In genomic region chr15:43772718-43773117, GRCm38 (mm10) we compare ENCODE assay signal across 8 mouse cellular contexts.
DNase-seq lines count a peak whose midpoint lies in the region; ATAC-seq lines count a peak whose summit lies in the region.

No protein-coding gene starts in this region.

- DNase-seq in embryonic facial prominence, embryonic 11.5 days (ENCODE audit: low spot score): peak; percentile 62
- DNase-seq in embryonic facial prominence, embryonic 10.5 days (ENCODE audit: low spot score): no peak
- DNase-seq in lung, postnatal 36 days: peak; percentile 7
- DNase-seq in lung, postnatal 14 days: no peak
- peak; percentile 76 for DNase-seq in forebrain, embryonic 14.5 days (ENCODE audit: low spot score)
- DNase-seq in midbrain, embryonic 14.5 days: peak; percentile 73
- no peak for DNase-seq in spleen, postnatal 14 days (ENCODE audit: low spot score in 2 of 2)
- DNase-seq in testis, postnatal 14 days (ENCODE audit: low spot score): no peak

- no peaks in the 10 kb centered on the region for H3K36me3 ChIP-seq in embryonic facial prominence, embryonic 11.5 days (replicated peaks; ENCODE audit: control insufficient read depth, insufficient read depth, low read depth, low read length)
- H3K36me3 ChIP-seq in embryonic facial prominence, embryonic 10.5 days (replicated peaks): no peaks in the 10 kb centered on the region
- H3K36me3 ChIP-seq in forebrain, embryonic 14.5 days (ENCODE audit: control insufficient read depth, insufficient read depth, low read length): no peaks in the 10 kb centered on the region
- H3K36me3 ChIP-seq in midbrain, embryonic 14.5 days (ENCODE audit: control insufficient read depth, insufficient read depth, low read length): no peaks in the 10 kb centered on the region

- H3K4me2 ChIP-seq in embryonic facial prominence, embryonic 11.5 days (ENCODE audit: low read depth, low read length): no peak overlapping the region
- H3K4me2 ChIP-seq in forebrain, embryonic 14.5 days (ENCODE audit: low read length): no peak overlapping the region
- H3K4me2 ChIP-seq in midbrain, embryonic 14.5 days (ENCODE audit: low read length): no peak overlapping the region

- no peak overlapping the region for H3K9ac ChIP-seq in embryonic facial prominence, embryonic 11.5 days (replicated peaks; ENCODE audit: low read length)
- no peak overlapping the region for H3K9ac ChIP-seq in forebrain, embryonic 14.5 days (ENCODE audit: low read length)
- H3K9ac ChIP-seq in midbrain, embryonic 14.5 days (replicated peaks; ENCODE audit: low read length): no peak overlapping the region

- WGBS in embryonic facial prominence, embryonic 11.5 days: 28% methylated on average over 3 of the region's 3 CpGs
- 39% methylated on average over 3 of the region's 3 CpGs for WGBS in embryonic facial prominence, embryonic 10.5 days
- 31% methylated on average over 3 of the region's 3 CpGs for WGBS in forebrain, embryonic 14.5 days
- WGBS in midbrain, embryonic 14.5 days: 37% methylated on average over 3 of the region's 3 CpGs

- H3K4me3 ChIP-seq in embryonic facial prominence, embryonic 11.5 days (ENCODE audit: low read depth, low read length): no peak overlapping the region
- H3K4me3 ChIP-seq in embryonic facial prominence, embryonic 10.5 days: no peak overlapping the region
- no peak overlapping the region for H3K4me3 ChIP-seq in forebrain, embryonic 14.5 days (ENCODE audit: low read depth, low read length)
- H3K4me3 ChIP-seq in midbrain, embryonic 14.5 days (replicated peaks; ENCODE audit: low read depth, low read length): no peak overlapping the region

- ATAC-seq in embryonic facial prominence, embryonic 11.5 days (replicated peaks; ENCODE audit: insufficient number of reproducible peaks, low FRiP score, low TSS enrichment, low read depth): no peak
- peak; percentile 75 for ATAC-seq in forebrain, embryonic 14.5 days
- ATAC-seq in midbrain, embryonic 14.5 days (ENCODE audit: low FRiP score, low TSS enrichment): peak; percentile 39; the same call in 1 of the 2 replicates

- no peaks in the 10 kb centered on the region for H3K27me3 ChIP-seq in embryonic facial prominence, embryonic 11.5 days (ENCODE audit: control insufficient read depth, insufficient read depth, low read length)
- no peaks in the 10 kb centered on the region for H3K27me3 ChIP-seq in embryonic facial prominence, embryonic 10.5 days (replicated peaks; ENCODE audit: low read depth, poor library complexity, severe bottlenecking)
- H3K27me3 ChIP-seq in forebrain, embryonic 14.5 days (replicated peaks; ENCODE audit: control insufficient read depth, insufficient read depth, low read length): no peaks in the 10 kb centered on the region
- no peaks in the 10 kb centered on the region for H3K27me3 ChIP-seq in midbrain, embryonic 14.5 days (ENCODE audit: control insufficient read depth, insufficient read depth, low read length)

- no peaks in the 10 kb centered on the region for H3K4me1 ChIP-seq in embryonic facial prominence, embryonic 11.5 days (ENCODE audit: control insufficient read depth, insufficient read depth, low read length)
- no peaks in the 10 kb centered on the region for H3K4me1 ChIP-seq in embryonic facial prominence, embryonic 10.5 days
- H3K4me1 ChIP-seq in forebrain, embryonic 14.5 days (ENCODE audit: control insufficient read depth, insufficient read depth, low read length): no peaks in the 10 kb centered on the region
- no peaks in the 10 kb centered on the region for H3K4me1 ChIP-seq in midbrain, embryonic 14.5 days (ENCODE audit: control insufficient read depth, insufficient read depth, low read length)

- no peaks in the 10 kb centered on the region for H3K9me3 ChIP-seq in embryonic facial prominence, embryonic 11.5 days (replicated peaks; ENCODE audit: control insufficient read depth, low read length)
- H3K9me3 ChIP-seq in embryonic facial prominence, embryonic 10.5 days: no peaks in the 10 kb centered on the region
- no peaks in the 10 kb centered on the region for H3K9me3 ChIP-seq in forebrain, embryonic 14.5 days (replicated peaks; ENCODE audit: control insufficient read depth, low read length)
- H3K9me3 ChIP-seq in midbrain, embryonic 14.5 days (ENCODE audit: control insufficient read depth, low read length): no peaks in the 10 kb centered on the region

- H3K27ac ChIP-seq in embryonic facial prominence, embryonic 11.5 days (replicated peaks; ENCODE audit: low read depth, low read length): no peak overlapping the region
- no peak overlapping the region for H3K27ac ChIP-seq in embryonic facial prominence, embryonic 10.5 days (replicated peaks)
- no peak overlapping the region for H3K27ac ChIP-seq in forebrain, embryonic 14.5 days (ENCODE audit: low read depth, low read length)
- H3K27ac ChIP-seq in midbrain, embryonic 14.5 days (replicated peaks; ENCODE audit: low read depth, low read length): no peak overlapping the region

Comparison
In these comparisons a context has a peak if more than half of its experiments do, and no peak if none do; other contexts are left out.
1. DNase-seq: peak in embryonic facial prominence, embryonic 11.5 days (single experiment), lung, postnatal 36 days (single experiment), forebrain, embryonic 14.5 days (single experiment) and midbrain, embryonic 14.5 days (single experiment); none in embryonic facial prominence, embryonic 10.5 days (single experiment), lung, postnatal 14 days (single experiment), spleen, postnatal 14 days (0 of 2) and testis, postnatal 14 days (single experiment).